Mouse (Mus musculus) stomach, postnatal 0 days (tissue): ENCODE results near the gene Itgam. TPM values are rescaled to one million over a fixed set of nuclear protein-coding genes. Genes with fewer than 3 reads are reported as not detected.

Source experiments
- ATAC-seq: fragments of 200-750 bp; cut with Nextera tagmentation; 2 replicates; pipeline ENCODE4 v1.8.0; 2017; ENCODE audit not compliant: low FRiP score, low TSS enrichment
- DNase-seq: peaks from one replicate; pipeline ENCODE4 v3.0.0-alpha.2; 2016; ENCODE audit warnings: low spot score
- H3K27ac ChIP-seq: fragments of 300-500 bp; sonication (generic); replicated peaks from 2 replicates; pipeline ENCODE4 v1.5.1; 2014; ENCODE audit warnings: mild to moderate bottlenecking, control low read depth
- H3K27me3 ChIP-seq: fragments of 300-500 bp; sonication (generic); 2 replicates; pipeline ENCODE4 v1.6.1; 2014; ENCODE audit warnings: low read length; ENCODE audit not compliant: control insufficient read depth, insufficient read depth
- H3K36me3 ChIP-seq: fragments of 300-500 bp; sonication (generic); 2 replicates; pipeline ENCODE4 v1.6.1; 2014; ENCODE audit warnings: low read length, mixed read lengths; ENCODE audit not compliant: control insufficient read depth, insufficient read depth
- H3K4me1 ChIP-seq: fragments of 300-500 bp; sonication (generic); replicated peaks from 2 replicates; pipeline ENCODE4 v1.6.1; 2014; ENCODE audit warnings: antibody characterized with exemption; ENCODE audit not compliant: control insufficient read depth, insufficient read depth
- H3K4me2 ChIP-seq: fragments of 300-500 bp; sonication (generic); replicated peaks from 2 replicates; pipeline ENCODE4 v1.6.1; 2014; ENCODE audit warnings: low read depth, mild to moderate bottlenecking, control low read depth, moderate library complexity
- H3K4me3 ChIP-seq: fragments of 300-500 bp; sonication (generic); 2 replicates; pipeline ENCODE4 v1.5.1; 2014; ENCODE audit warnings: low read depth, low read length, control low read depth
- H3K9ac ChIP-seq: fragments of 300-500 bp; sonication (generic); 2 replicates; pipeline ENCODE4 v1.6.1; 2014; ENCODE audit warnings: mild to moderate bottlenecking, low read length, control low read depth, mixed read lengths
- H3K9me3 ChIP-seq: fragments of 300-500 bp; sonication (generic); 2 replicates; pipeline ENCODE4 v1.6.1; 2016; ENCODE audit warnings: low read length; ENCODE audit not compliant: control insufficient read depth
- CTCF ChIP-seq: IDR thresholded peaks from 2 replicates; pipeline ENCODE4 v1.5.1; 2016; ENCODE audit warnings: antibody characterized with exemption, low read depth, mild to moderate bottlenecking, moderate library complexity
- EP300 ChIP-seq: optimal IDR thresholded peaks from 2 replicates; pipeline ENCODE3; 2016; ENCODE audit warnings: antibody characterized with exemption
- WGBS: fragments of 180-500 bp; shearing (Covaris S2); extraction: QIAGEN DNeasy Blood & Tissue Kit; methylation state at CpG from one replicate; pipeline ENCODE4 v1.1.7; 2014; 5-methylcytosine and 5-hydroxymethylcytosine counted together
- polyA plus RNA-seq: library from polyadenylated mRNA; unstranded; fragments of >200 nt; fragmentation: Nextera tagmentation; extraction: Ambion mirVana; gene quantifications from 2 replicates; pipeline ENCODE4 v1.2.1, GENCODE M21; 2015

The Itgam gene
- polyA plus RNA-seq, 1 experiment from 2014 or later, result 0.91 TPM

- Histone ChIP-seq H3K36me3 (no peaks in the 10 kb centered on the region), H3K27me3 (no peaks in the 10 kb centered on the region), H3K4me1 (no peaks in the 10 kb centered on the region), H3K9me3 (no peaks in the 10 kb centered on the region), H3K4me3 (no peak overlapping the region), H3K27ac (no peak overlapping the region), H3K9ac (no peak overlapping the region), H3K4me2 (no peak overlapping the region)
- 81% methylated on average over 6 of the region's 6 CpGs for WGBS
- DNase-seq (no peak), ATAC-seq (no peak)
- TF ChIP-seq CTCF (no peak), EP300 (no peak)
Observed at GRCm38 (mm10) chr7:128119726-128120490, 57.5 kb downstream of the Itgam start.

- Histone ChIP-seq H3K36me3 (no peaks in the 10 kb centered on the region), H3K9ac (no peak within 1 kb of the TSS), H3K27me3 (no peaks in the 10 kb centered on the region), H3K9me3 (no peaks in the 10 kb centered on the region), H3K27ac (no peak within 1 kb of the TSS), H3K4me1 (no peaks in the 10 kb centered on the region), H3K4me2 (no peak within 1 kb of the TSS), H3K4me3 (no peak within 1 kb of the TSS)
- 55% methylated on average over 8 of the region's 8 CpGs for whole genome bisulfite sequencing
- no peak for TF ChIP-seq CTCF
- no peak for TF ChIP-seq EP300
- ATAC-seq (no peak), DNase-seq (no peak)
Observed at GRCm38 (mm10) chr7:128128741-128129720, 66.6 kb downstream of the Itgam start, which contains the start of gene Itgax. Gene Itgax (plus strand): TSS chr7:128129547.

GRCm38 (mm10) chr7:128132148-128132547 is 69.7 kb downstream of the Itgam start:
- no peak for DNase-seq
- Histone ChIP-seq H3K36me3 (no peaks in the 10 kb centered on the region), H3K9ac (no peak overlapping the region), H3K9me3 (no peaks in the 10 kb centered on the region), H3K4me1 (no peaks in the 10 kb centered on the region), H3K4me3 (no peak overlapping the region), H3K27ac (no peak overlapping the region), H3K4me2 (no peak overlapping the region), H3K27me3 (no peaks in the 10 kb centered on the region)
- TF ChIP-seq EP300, result no peak
- no peak for TF ChIP-seq CTCF
- 79% methylated on average over 5 of the region's 5 CpGs for WGBS
- no peak for ATAC-seq

GRCm38 (mm10) chr7:128133596-128133995 is 71.2 kb downstream of the Itgam start:
- Histone ChIP-seq H3K9me3 (no peaks in the 10 kb centered on the region), H3K4me2 (no peak overlapping the region), H3K9ac (no peak overlapping the region), H3K4me3 (no peak overlapping the region), H3K4me1 (no peaks in the 10 kb centered on the region), H3K27ac (no peak overlapping the region), H3K36me3 (no peaks in the 10 kb centered on the region), H3K27me3 (no peaks in the 10 kb centered on the region)
- DNase-seq (no peak), ATAC-seq (no peak)
- 87% methylated on average over 2 of the region's 2 CpGs for WGBS
- TF ChIP-seq CTCF, result no peak
- TF ChIP-seq EP300, result no peak

- H3K4me2 ChIP-seq, result no peak overlapping the region
- no peaks in the 10 kb centered on the region for H3K36me3 ChIP-seq
- DNase-seq (no peak), ATAC-seq (no peak)
- H3K4me3 ChIP-seq, result no peak overlapping the region
- H3K27me3 ChIP-seq, result no peaks in the 10 kb centered on the region
- no peak overlapping the region for H3K27ac ChIP-seq
- no peaks in the 10 kb centered on the region for H3K4me1 ChIP-seq
- H3K9me3 ChIP-seq, result no peaks in the 10 kb centered on the region
- no peak overlapping the region for H3K9ac ChIP-seq
- WGBS, result 32% methylated on average over 4 of the region's 4 CpGs
- TF ChIP-seq EP300 (no peak), CTCF (no peak)
Observed at GRCm38 (mm10) chr7:128136927-128137326, 74.5 kb downstream of the Itgam start.
